Mouse (Mus musculus) forebrain, embryonic 16.5 days (tissue): ENCODE measurements around the gene Catsper1. TPM values are rescaled to one million over a fixed set of nuclear protein-coding genes. Genes with fewer than 3 reads are reported as not detected.
A peak's percentile ranks its signal among the peaks of the same experiment; 100 is the strongest.

Source experiments
- ATAC-seq: fragments of 200-750 bp; cut with Nextera tagmentation; 2 replicates; pipeline ENCODE4 v1.8.0; 2017; ENCODE audit warnings: mild to moderate bottlenecking, moderate library complexity
- H3K27ac ChIP-seq: fragments of 300-500 bp; sonication (generic); 2 replicates; pipeline ENCODE4 v1.5.1; 2014; ENCODE audit warnings: low read length, control low read depth
- H3K27me3 ChIP-seq: fragments of 300-500 bp; sonication (generic); replicated peaks from 2 replicates; pipeline ENCODE4 v1.6.1; 2014; ENCODE audit warnings: low read length; ENCODE audit not compliant: control insufficient read depth, insufficient read depth
- H3K36me3 ChIP-seq: fragments of 300-500 bp; sonication (generic); 2 replicates; pipeline ENCODE4 v1.6.1; 2014; ENCODE audit not compliant: control insufficient read depth, insufficient read depth
- H3K4me1 ChIP-seq: fragments of 300-500 bp; sonication (generic); replicated peaks from 2 replicates; pipeline ENCODE4 v1.6.1; 2014; ENCODE audit warnings: low read length; ENCODE audit not compliant: control insufficient read depth, insufficient read depth
- H3K4me2 ChIP-seq: fragments of 300-500 bp; sonication (generic); 2 replicates; pipeline ENCODE4 v1.6.1; 2014; ENCODE audit warnings: mild to moderate bottlenecking, low read length, control low read depth
- H3K4me3 ChIP-seq: fragments of 300-500 bp; sonication (generic); replicated peaks from 2 replicates; pipeline ENCODE4 v1.5.1; 2014; ENCODE audit warnings: mild to moderate bottlenecking, low read length, control low read depth
- H3K9ac ChIP-seq: fragments of 300-500 bp; sonication (generic); replicated peaks from 2 replicates; pipeline ENCODE4 v1.6.1; 2014; ENCODE audit warnings: low read depth, low read length, control low read depth
- H3K9me3 ChIP-seq: fragments of 300-500 bp; sonication (generic); 2 replicates; pipeline ENCODE4 v1.6.1; 2016; ENCODE audit warnings: low read length; ENCODE audit not compliant: control insufficient read depth
- WGBS: fragments of 180-500 bp; shearing (Covaris S2); extraction: QIAGEN DNeasy Blood & Tissue Kit; methylation state at CpG from one replicate; pipeline ENCODE4 v1.1.7; 2014; 5-methylcytosine and 5-hydroxymethylcytosine counted together
- polyA plus RNA-seq: library from polyadenylated mRNA; unstranded; fragments of >200 nt; fragmentation: Nextera tagmentation; extraction: Ambion mirVana; gene quantifications from 2 replicates; pipeline ENCODE4 v1.2.1, GENCODE M21; 2015

The Catsper1 gene
- not detected in 2 replicates for polyA plus RNA-seq

DNA sequence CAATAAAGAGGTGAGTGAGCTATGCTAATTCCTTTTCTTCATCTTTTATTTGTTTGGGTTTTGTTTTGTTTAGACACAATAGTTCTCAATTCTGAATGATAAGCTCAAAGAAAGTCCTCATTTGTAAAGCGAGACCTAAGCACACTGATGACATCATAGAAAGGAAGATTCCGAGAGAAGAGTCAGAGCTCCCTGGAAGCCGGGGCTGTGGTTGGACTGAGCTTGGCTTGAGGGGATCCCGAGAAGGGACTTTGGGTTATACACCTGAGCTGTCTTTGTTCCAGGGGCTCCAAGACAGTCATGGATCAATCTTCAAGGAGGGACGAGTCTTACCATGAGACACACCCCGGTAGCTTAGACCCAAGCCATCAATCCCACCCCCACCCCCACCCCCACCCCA, at the start of gene Catsper1:
Gene Catsper1 (plus strand): TSS at position 301 of the 400 bp plus-strand sequence.
- H3K27me3 ChIP-seq: no peaks in the 10 kb centered on the region
- WGBS: 86% methylated on average over 6 of the region's 6 CpGs

DNA sequence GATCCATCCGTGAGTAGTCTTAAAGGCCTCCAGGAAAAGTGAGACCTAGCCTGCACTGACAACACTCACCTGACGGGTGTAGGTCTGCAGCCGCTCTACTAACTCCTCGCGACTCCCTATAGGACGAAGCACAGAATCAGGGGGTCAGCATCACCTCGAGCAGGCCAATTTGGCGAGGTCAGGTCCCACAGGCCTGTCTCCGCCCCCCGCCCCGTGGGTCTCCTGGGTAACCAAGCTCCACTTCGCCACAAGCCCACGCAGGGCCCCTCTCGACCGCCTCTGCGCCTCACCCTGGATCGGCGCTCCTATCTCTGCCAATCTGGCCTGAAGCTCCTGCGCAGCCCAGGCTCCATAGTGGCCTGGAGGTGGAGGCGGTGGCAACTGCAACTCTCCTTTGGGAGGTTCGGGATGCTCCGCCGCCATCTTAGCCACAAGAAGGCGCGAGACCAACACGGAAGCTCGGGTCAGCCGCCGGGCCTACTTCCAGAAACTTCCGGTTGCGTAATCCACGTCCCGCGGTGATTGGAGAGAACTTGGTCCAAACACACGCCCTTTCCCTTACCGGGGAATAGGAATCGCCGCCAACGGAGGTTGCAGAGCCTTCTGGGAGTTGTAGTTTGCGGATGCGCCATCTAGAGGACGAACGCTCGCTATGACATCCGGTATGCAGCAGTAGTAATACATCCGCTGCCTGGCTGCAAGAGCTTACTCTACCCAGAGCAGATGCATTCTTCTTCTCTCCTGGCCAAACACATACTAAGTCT, 40.4 kb upstream of the Catsper1 start, which contains the start of gene Sf3b2:
Gene Sf3b2 (minus strand): TSS at position 484 of the 764 bp plus-strand sequence.
- H3K4me1 ChIP-seq: peaks cover 37% of the 10 kb centered on the region
- peak within 1 kb of the TSS; percentile 85 for H3K4me2 ChIP-seq
- H3K9ac ChIP-seq: peak within 1 kb of the TSS; percentile 92
- peak within 1 kb of the TSS; percentile 96 for H3K4me3 ChIP-seq
- peaks cover 14% of the 10 kb centered on the region for H3K36me3 ChIP-seq
- under 1% methylated on average over 46 of the region's 46 CpGs for WGBS
- no peaks in the 10 kb centered on the region for H3K27me3 ChIP-seq
- no peaks in the 10 kb centered on the region for H3K9me3 ChIP-seq
- peak; percentile 96 for ATAC-seq
- peak within 1 kb of the TSS; percentile 94 for H3K27ac ChIP-seq

More for the DNA sequence above, at the start of gene Catsper1:
- Histone ChIP-seq H3K4me3 (no peak within 1 kb of the TSS), H3K36me3 (no peaks in the 10 kb centered on the region), H3K4me1 (no peaks in the 10 kb centered on the region), H3K9me3 (no peaks in the 10 kb centered on the region), H3K9ac (no peak within 1 kb of the TSS), H3K4me2 (no peak within 1 kb of the TSS), H3K27ac (no peak within 1 kb of the TSS)
- ATAC-seq: no peak

DNA sequence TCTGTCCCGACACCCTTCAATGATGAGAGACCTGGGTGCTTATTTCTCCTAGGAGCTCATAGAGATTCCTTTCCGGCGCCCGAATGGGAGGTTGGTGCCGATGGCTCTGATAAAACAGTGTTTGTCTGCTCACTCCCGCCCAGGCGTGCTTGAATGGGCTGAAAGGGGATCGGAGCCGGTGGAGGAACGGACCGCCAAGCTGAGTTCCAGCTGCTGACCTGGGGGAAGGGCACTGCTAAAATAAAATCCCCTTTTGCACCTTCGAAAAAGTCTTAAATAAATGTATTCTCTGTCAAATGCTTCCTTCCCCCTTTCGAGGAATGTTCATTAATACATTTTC, 39.8 kb upstream of the Catsper1 start:
- WGBS: 6% methylated on average over 13 of the region's 13 CpGs
- peak; percentile 35 for ATAC-seq
- Histone ChIP-seq H3K27me3 (no peaks in the 10 kb centered on the region), H3K4me1 (peaks cover 37% of the 10 kb centered on the region), H3K36me3 (peaks cover 12% of the 10 kb centered on the region), H3K9ac (peak overlapping the region; percentile 79), H3K9me3 (no peaks in the 10 kb centered on the region), H3K4me3 (peak overlapping the region; percentile 96), H3K27ac (peak overlapping the region; percentile 94), H3K4me2 (peak overlapping the region; percentile 79)

DNA sequence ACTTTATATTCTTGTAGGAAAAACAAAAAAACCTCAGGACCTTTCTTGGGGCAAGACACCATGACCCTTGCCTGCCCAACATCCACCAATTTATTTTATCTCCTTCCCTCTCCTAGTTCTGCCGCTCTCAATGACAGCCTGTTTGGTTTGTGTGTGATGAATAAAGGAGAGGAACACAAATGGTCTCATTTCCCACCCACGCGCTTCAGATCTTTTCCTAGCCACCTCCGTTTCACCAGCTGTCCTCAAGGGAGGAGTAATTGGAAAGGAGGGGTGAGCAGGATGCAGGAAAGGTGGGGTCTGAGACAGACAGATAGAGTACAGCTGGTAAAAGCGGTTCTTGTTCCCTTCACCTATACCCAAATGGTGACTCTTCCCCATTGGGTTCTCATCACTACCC, 38.9 kb upstream of the Catsper1 start:
- no peak overlapping the region for H3K27ac ChIP-seq
- H3K36me3 ChIP-seq: peaks cover 8% of the 10 kb centered on the region
- ATAC-seq: no peak
- no peak overlapping the region for H3K4me2 ChIP-seq
- no peaks in the 10 kb centered on the region for H3K9me3 ChIP-seq
- H3K4me1 ChIP-seq: peaks cover 37% of the 10 kb centered on the region
- H3K27me3 ChIP-seq: no peaks in the 10 kb centered on the region
- no peak overlapping the region for H3K9ac ChIP-seq
- no peak overlapping the region for H3K4me3 ChIP-seq
- 76% methylated on average over 5 of the region's 5 CpGs for WGBS

DNA sequence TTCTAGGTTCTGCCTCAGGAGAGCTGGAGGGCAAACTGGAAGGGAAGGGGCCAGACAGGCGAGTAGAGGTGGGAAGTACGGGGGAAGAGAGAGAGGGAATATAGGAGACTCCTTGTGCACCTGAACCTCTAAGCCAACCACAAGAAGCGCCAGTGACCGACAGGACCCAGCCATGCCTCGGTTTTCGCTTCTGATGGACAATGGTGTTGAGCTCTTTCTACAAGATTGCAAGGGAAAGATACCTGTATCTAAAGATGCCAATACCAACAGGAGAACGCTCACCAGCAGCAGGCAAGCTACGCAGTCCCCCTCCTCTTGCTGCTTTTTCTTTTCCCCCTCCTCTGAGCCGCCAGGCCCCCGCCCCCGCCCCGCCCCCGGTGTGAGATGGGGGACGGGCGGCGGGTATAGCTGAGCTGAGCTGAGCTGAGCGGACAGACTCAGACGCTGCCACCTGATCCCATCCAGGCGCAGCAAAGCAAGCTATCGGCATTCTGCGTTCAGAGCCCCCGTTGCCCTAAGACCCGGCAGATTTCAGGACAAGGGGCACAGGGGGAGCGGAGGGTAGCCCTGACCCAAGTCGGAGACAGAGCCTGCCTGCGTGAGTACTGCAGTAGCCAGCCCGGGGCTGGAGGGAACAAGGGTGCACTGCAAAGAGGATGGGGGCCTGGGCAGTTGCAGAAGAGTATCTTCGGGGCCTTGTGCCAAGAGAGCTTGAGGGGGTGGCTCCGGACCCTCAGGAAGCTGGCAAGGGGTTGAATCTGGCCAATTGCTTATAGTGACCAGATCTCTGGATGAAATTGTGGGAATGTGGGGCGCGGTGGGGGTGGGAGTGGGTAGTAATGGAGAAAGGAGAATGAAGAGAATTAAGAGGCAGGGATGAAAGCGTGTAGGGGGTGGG, 37.4 kb upstream of the Catsper1 start, which contains the start of gene Gal3st3:
Gene Gal3st3 (plus strand): TSS at position 429 of the 898 bp plus-strand sequence.
- Histone ChIP-seq H3K27ac (peak within 1 kb of the TSS; percentile 56), H3K4me2 (peak within 1 kb of the TSS; percentile 74), H3K36me3 (peaks cover under 1% of the 10 kb centered on the region; the same call in 1 of the 2 replicates), H3K4me1 (peaks cover 37% of the 10 kb centered on the region), H3K27me3 (no peaks in the 10 kb centered on the region), H3K9me3 (no peaks in the 10 kb centered on the region), H3K9ac (peak within 1 kb of the TSS; percentile 75), H3K4me3 (peak within 1 kb of the TSS; percentile 55)
- peak; percentile 67 for ATAC-seq
- WGBS: 2% methylated on average over 30 of the region's 32 CpGs

DNA sequence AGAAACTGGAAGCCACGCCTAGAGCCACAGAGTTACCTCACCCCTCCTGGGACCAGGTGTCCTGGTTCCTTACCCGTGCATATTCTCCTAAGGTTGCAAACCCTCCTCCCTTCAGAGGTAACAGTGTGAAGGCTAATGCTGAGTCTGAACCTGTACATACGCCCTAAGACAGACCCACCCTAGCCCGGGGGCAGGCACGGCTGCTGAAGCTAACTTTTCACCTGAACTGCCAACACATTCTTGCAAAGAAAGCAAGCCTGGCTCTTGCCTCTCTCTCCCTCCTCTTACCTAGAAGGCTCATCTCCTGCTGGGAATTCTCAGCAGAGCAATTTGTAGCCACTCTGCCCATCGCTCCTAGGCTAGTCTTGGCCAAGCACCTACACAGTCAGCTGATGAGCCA, 35.0 kb upstream of the Catsper1 start:
- H3K4me1 ChIP-seq: peaks cover 27% of the 10 kb centered on the region
- 86% methylated on average over 6 of the region's 6 CpGs for WGBS
- H3K4me3 ChIP-seq: no peak overlapping the region
- H3K9ac ChIP-seq: no peak overlapping the region
- H3K36me3 ChIP-seq: 0 out of 2 replicates have a peak, but pooled peaks cover 6% of the 10 kb centered on the region
- H3K27ac ChIP-seq: no peak overlapping the region
- no peaks in the 10 kb centered on the region for H3K9me3 ChIP-seq
- H3K4me2 ChIP-seq: no peak overlapping the region
- no peak for ATAC-seq
- no peaks in the 10 kb centered on the region for H3K27me3 ChIP-seq

DNA sequence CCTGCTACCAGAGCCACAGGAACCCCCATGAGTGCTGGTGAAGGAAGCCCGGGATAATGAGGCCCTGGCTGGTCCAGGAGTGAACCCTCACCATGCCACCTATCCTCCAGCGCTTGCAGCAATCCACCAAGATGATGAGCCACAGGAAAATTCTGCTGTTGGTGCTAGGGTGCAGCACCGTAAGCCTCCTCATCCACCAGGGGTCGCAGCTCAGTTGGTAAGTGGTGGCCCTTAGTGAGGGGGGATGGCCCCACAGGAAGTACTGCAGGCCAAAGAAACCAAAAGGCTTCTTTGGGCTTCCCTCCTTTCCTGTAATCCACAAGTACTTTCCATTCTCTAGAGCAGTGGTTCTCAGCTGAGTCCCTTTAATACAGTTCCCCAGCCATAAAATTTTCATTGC, 33.1 kb upstream of the Catsper1 start:
- WGBS: 18% methylated on average over 4 of the region's 4 CpGs

DNA sequence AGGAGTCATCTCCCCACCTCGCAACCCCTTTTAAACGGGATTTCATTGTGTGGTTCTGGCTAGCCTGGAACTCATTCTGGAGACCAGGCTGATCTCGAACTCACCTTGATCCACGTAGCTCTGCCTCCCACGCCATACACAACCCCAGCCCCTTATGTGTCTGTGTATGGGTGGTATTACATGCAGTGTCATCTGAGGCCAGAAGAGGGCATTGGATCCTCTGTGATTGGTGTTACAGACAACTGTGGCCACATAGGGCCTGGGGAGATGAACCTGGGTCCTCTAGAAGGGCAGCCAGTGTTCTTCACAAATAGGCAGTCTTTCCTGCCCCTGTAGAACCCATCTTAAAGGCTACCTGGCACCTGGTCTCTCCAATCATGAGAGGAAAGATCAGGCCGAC, 29.3 kb upstream of the Catsper1 start:
- 92% methylated on average over 6 of the region's 6 CpGs for WGBS
- no peak overlapping the region for H3K9ac ChIP-seq
- H3K27me3 ChIP-seq: no peaks in the 10 kb centered on the region
- H3K36me3 ChIP-seq: peaks cover 29% of the 10 kb centered on the region
- no peak overlapping the region for H3K4me2 ChIP-seq
- H3K9me3 ChIP-seq: no peaks in the 10 kb centered on the region; the same call in 1 of the 2 replicates
- no peaks in the 10 kb centered on the region for H3K4me1 ChIP-seq
- no peak overlapping the region for H3K4me3 ChIP-seq
- ATAC-seq: no peak
- no peak overlapping the region for H3K27ac ChIP-seq

More for the DNA sequence above, 33.1 kb upstream of the Catsper1 start:
- H3K27ac ChIP-seq: no peak overlapping the region
- peaks cover 22% of the 10 kb centered on the region for H3K36me3 ChIP-seq
- no peak overlapping the region for H3K9ac ChIP-seq
- H3K4me1 ChIP-seq: peaks cover 19% of the 10 kb centered on the region
- H3K9me3 ChIP-seq: no peaks in the 10 kb centered on the region; the same call in 1 of the 2 replicates
- no peak overlapping the region for H3K4me2 ChIP-seq
- no peak overlapping the region for H3K4me3 ChIP-seq
- no peaks in the 10 kb centered on the region for H3K27me3 ChIP-seq
- ATAC-seq: no peak
